Mouse (Mus musculus) gastrocnemius, postnatal 10 days (tissue): ENCODE measurements at regions not wholly inside any gene's neighbourhood (a gene's known extent, or its start where the extent isn't known, plus 50 kb on each side); places are given as distances from the start of the nearest gene placed in this dataset.

ENCODE experiments used
- DNase-seq: peaks from one replicate; pipeline ENCODE4 v3.0.0; 2021; ENCODE audit warnings: mixed read lengths

- DNase-seq: no peak
Observed at GRCm38 (mm10) chr1:177616335-177617239, 113.0 kb upstream of the 1700016C15Rik start.

- DNase-seq: no peak
Observed at GRCm38 (mm10) chr1:177620501-177621099, 109.0 kb upstream of the 1700016C15Rik start.

- DNase-seq: no peak
Observed at GRCm38 (mm10) chr1:177621854-177622590, 107.6 kb upstream of the 1700016C15Rik start.

GRCm38 (mm10) chr1:177623304-177623726, 106.3 kb upstream of the 1700016C15Rik start:
- DNase-seq: peak; percentile 41

- DNase-seq: no peak
Observed at GRCm38 (mm10) chr1:177623735-177624134, 105.9 kb upstream of the 1700016C15Rik start.

GRCm38 (mm10) chr1:177627814-177628213, 101.8 kb upstream of the 1700016C15Rik start:
- DNase-seq: no peak

GRCm38 (mm10) chr1:177633966-177634602, 95.5 kb upstream of the 1700016C15Rik start:
- DNase-seq: no peak

GRCm38 (mm10) chr1:177637061-177637460, 92.6 kb upstream of the 1700016C15Rik start:
- DNase-seq: no peak

- no peak for DNase-seq
Observed at GRCm38 (mm10) chr1:177638381-177638780, 91.2 kb upstream of the 1700016C15Rik start.

GRCm38 (mm10) chr1:177639931-177640846, 89.4 kb upstream of the 1700016C15Rik start:
- peak; percentile 31 for DNase-seq

- peak; percentile 33 for DNase-seq
Observed at GRCm38 (mm10) chr1:177642712-177643467, 86.7 kb upstream of the 1700016C15Rik start.

GRCm38 (mm10) chr1:177643662-177644061, 86.0 kb upstream of the 1700016C15Rik start:
- no peak for DNase-seq

- no peak for DNase-seq
Observed at GRCm38 (mm10) chr1:177644214-177644613, 85.4 kb upstream of the 1700016C15Rik start.

- no peak for DNase-seq
Observed at GRCm38 (mm10) chr1:177645327-177645726, 84.3 kb upstream of the 1700016C15Rik start.

- no peak for DNase-seq
Observed at GRCm38 (mm10) chr1:177645897-177646535, 83.6 kb upstream of the 1700016C15Rik start.

GRCm38 (mm10) chr1:177647876-177648275, 81.7 kb upstream of the 1700016C15Rik start:
- no peak for DNase-seq

- no peak for DNase-seq
Observed at GRCm38 (mm10) chr1:177648974-177649373, 80.6 kb upstream of the 1700016C15Rik start.

- DNase-seq: no peak
Observed at GRCm38 (mm10) chr1:177651219-177651618, 78.4 kb upstream of the 1700016C15Rik start.

GRCm38 (mm10) chr1:177663163-177663562, 66.5 kb upstream of the 1700016C15Rik start:
- no peak for DNase-seq
